Mouse (Mus musculus): ENCODE results near the gene Armc5.

DNA sequence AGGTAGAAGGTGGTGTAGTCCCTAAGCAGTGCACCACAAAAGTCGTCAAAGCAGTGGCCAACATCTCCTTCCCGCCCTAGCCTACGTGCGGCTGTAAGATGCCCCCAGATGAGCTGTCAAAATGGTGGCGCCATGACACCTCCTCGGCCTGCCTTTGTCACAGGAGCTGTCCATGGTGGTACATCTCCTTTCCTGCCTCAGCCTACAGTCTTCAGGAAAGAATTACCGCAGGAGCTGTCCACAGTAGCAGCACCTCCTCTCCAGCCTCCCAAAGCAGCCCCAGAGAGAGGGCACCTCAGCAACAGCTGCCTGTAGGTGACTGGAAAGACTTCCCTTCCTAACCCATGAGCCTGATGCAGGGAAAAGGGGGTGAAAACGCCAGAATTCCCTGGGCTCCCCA is 5.4 kb upstream of the Armc5 start:
- TF ChIP-seq CTCF (IDR thresholded peaks at IDR 0.05; ENCODE audit: borderline replicate concordance, insufficient read depth, low read length) (no peak), POLR2A (IDR thresholded peaks at IDR 0.05; ENCODE audit: low read depth, low read length) (no peak)
